Mouse (Mus musculus): Measurements from ENCODE around the gene Rptor. TPM values are rescaled to one million over a fixed set of nuclear protein-coding genes. Genes with fewer than 3 reads are reported as not detected.

Rptor gene
- total RNA-seq, 2 experiments from 2014 or later: 57.1 to 58.0 TPM

GRCm38 (mm10) chr11:119891601-119892215 is 289.0 kb downstream of the Rptor start:
- DNase-seq: no peak
- intact Hi-C loops (cut with DNase I): no loop called here

GRCm38 (mm10) chr11:119893667-119894236 is 291.0 kb downstream of the Rptor start:
- intact Hi-C loops (cut with DNase I): no loop called here
- DNase-seq: no peak

GRCm38 (mm10) chr11:119894634-119895033 is 291.9 kb downstream of the Rptor start:
- intact Hi-C loops (cut with DNase I): no loop called here
- no peak for DNase-seq

GRCm38 (mm10) chr11:119897041-119897440 is 294.3 kb downstream of the Rptor start:
- intact Hi-C loops (cut with DNase I): no loop called here
- no peak for DNase-seq

GRCm38 (mm10) chr11:119898976-119899375 is 296.3 kb downstream of the Rptor start:
- intact Hi-C loops (cut with DNase I): no loop called here
- DNase-seq: no peak

- intact Hi-C loops (cut with DNase I): loop anchor here (10.0 kb wide), 1 partner anchor 596 kb away; the partner anchor contains the start of genes Card14 and Eif4a3
- no peak for DNase-seq
These were observed 298.5 kb downstream of the Rptor start for GRCm38 (mm10) chr11:119901174-119901573.

GRCm38 (mm10) chr11:119902891-119903290 is 300.2 kb downstream of the Rptor start:
- DNase-seq: no peak
- intact Hi-C loops (cut with DNase I): loop anchor here (10.0 kb wide), 1 partner anchor 598 kb away; the partner anchor contains the start of genes Card14 and Eif4a3

- peak; percentile 77 for DNase-seq
- intact Hi-C loops (cut with DNase I): loop anchor here (2.0 to 10.0 kb wide), 3 partner anchors 88 to 600 kb away; partner anchors contain the start of genes Card14 and Eif4a3
These were observed 302.0 kb downstream of the Rptor start for GRCm38 (mm10) chr11:119904621-119905286.

- no peak for DNase-seq
- intact Hi-C loops (cut with DNase I): loop anchor here (2.0 to 10.0 kb wide), 3 partner anchors 87 to 601 kb away; partner anchors contain the start of genes Card14 and Eif4a3
These were observed 303.1 kb downstream of the Rptor start for GRCm38 (mm10) chr11:119905794-119906193.

- intact Hi-C loops (cut with DNase I): loop anchor here (5.0 to 10.0 kb wide), 2 partner anchors 85 to 602 kb away; partner anchors contain the start of genes Card14 and Eif4a3
- no peak for DNase-seq
These were observed 304.4 kb downstream of the Rptor start for GRCm38 (mm10) chr11:119907006-119907650.

GRCm38 (mm10) chr11:119907711-119908110 is 305.0 kb downstream of the Rptor start:
- DNase-seq: peak; percentile 66
- intact Hi-C loops (cut with DNase I): loop anchor here (5.0 to 10.0 kb wide), 2 partner anchors 85 to 603 kb away; partner anchors contain the start of genes Card14 and Eif4a3

- intact Hi-C loops (cut with DNase I): loop anchor here (5.0 to 10.0 kb wide), 2 partner anchors 83 to 605 kb away; partner anchors contain the start of genes Card14 and Eif4a3
- DNase-seq: peak; percentile 83
These were observed 306.7 kb downstream of the Rptor start for GRCm38 (mm10) chr11:119909436-119909835.

GRCm38 (mm10) chr11:119912845-119913244 is 310.1 kb downstream of the Rptor start:
- intact Hi-C loops (cut with DNase I): no loop called here
- DNase-seq: no peak

- intact Hi-C loops (cut with DNase I): no loop called here
- DNase-seq: peak; percentile 88
These were observed 310.7 kb downstream of the Rptor start, which contains the start of gene Chmp6 for GRCm38 (mm10) chr11:119913291-119913934. Gene Chmp6 (plus strand): TSS chr11:119913441.

- intact Hi-C loops (cut with DNase I): no loop called here
These were observed 311.2 kb downstream of the Rptor start for GRCm38 (mm10) chr11:119913935-119914314.

GRCm38 (mm10) chr11:119914381-119914780 is 311.7 kb downstream of the Rptor start:
- intact Hi-C loops (cut with DNase I): no loop called here
- DNase-seq: no peak

More at GRCm38 (mm10) chr11:119913935-119914314, 311.2 kb downstream of the Rptor start:
- DNase-seq: no peak

GRCm38 (mm10) chr11:119915666-119916065 is 313.0 kb downstream of the Rptor start:
- no peak for DNase-seq

GRCm38 (mm10) chr11:119916102-119916790 is 313.5 kb downstream of the Rptor start:
- intact Hi-C loops (cut with DNase I): no loop called here
- peak; percentile 46 for DNase-seq

More at GRCm38 (mm10) chr11:119915666-119916065, 313.0 kb downstream of the Rptor start:
- intact Hi-C loops (cut with DNase I): no loop called here

- no peak for DNase-seq
- intact Hi-C loops (cut with DNase I): no loop called here
These were observed 314.2 kb downstream of the Rptor start for GRCm38 (mm10) chr11:119916834-119917469.

Data from left cerebral cortex, postnatal 4 days (tissue).